Mouse (Mus musculus): Measurements from ENCODE around the gene Zic5.

- TF ChIP-seq CTCF (IDR thresholded peaks at IDR 0.05; ENCODE audit: extremely low read depth, insufficient read depth, low read length) (no peak), POLR2A (IDR thresholded peaks at IDR 0.05; ENCODE audit: extremely low read depth, insufficient read depth, low read length) (no peak)
These were observed 21.1 kb upstream of the Zic5 start for GRCm38 (mm10) chr14:122486611-122487010.

All from cortical plate, adult 2 months (tissue).